Mouse (Mus musculus): ENCODE measurements around the gene Pecr. TPM values are rescaled to one million over a fixed set of nuclear protein-coding genes. Genes with fewer than 3 reads are reported as not detected.

The Pecr gene
- polyA plus RNA-seq, 1 experiment from 2014 or later, result 22.9 TPM

DNA sequence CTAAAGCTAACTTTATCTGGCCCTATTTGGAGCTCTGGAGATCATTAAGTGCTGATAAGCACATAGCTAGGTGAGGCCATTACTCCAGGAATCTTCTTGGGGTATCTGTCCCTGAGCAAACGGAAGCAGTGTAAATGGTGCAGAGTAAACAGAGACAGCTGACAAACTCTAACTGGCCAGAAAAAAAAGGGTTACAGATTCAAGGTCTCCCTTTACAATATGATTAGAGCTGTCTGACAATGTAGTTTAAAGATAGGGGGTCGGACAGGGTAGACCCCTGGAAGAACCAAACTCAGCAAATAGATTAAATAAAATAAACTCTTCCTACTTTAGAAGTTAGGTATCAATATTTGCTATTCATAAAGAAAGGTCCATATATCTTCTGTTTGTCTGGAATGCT, 65.5 kb downstream of the Pecr start:
- no peak for ATAC-seq (replicated peaks; ENCODE audit: extremely low read depth, insufficient read depth, low FRiP score)
- no peaks in the 10 kb centered on the region for H3K36me3 ChIP-seq (ENCODE audit: control insufficient read depth, insufficient read depth)
- no peak overlapping the region for H3K4me2 ChIP-seq (ENCODE audit: low read depth, low read length)
- no peak overlapping the region for H3K9ac ChIP-seq (ENCODE audit: low read length)
- H3K4me3 ChIP-seq (ENCODE audit: low read length), result no peak overlapping the region
- H3K4me1 ChIP-seq (ENCODE audit: control insufficient read depth, insufficient read depth, low read length), result peaks cover 11% of the 10 kb centered on the region
- no peaks in the 10 kb centered on the region for H3K9me3 ChIP-seq (replicated peaks; ENCODE audit: control insufficient read depth, low read length)
- WGBS, result 53% methylated on average over 2 of the region's 2 CpGs
- 0 out of 2 replicates have a peak, but pooled peaks cover 2% of the 10 kb centered on the region for H3K27me3 ChIP-seq (ENCODE audit: control insufficient read depth, insufficient read depth, low read length)
- no peak overlapping the region for H3K27ac ChIP-seq (ENCODE audit: low read length)

- no peak for ATAC-seq (replicated peaks; ENCODE audit: extremely low read depth, insufficient read depth, low FRiP score)
- H3K4me1 ChIP-seq (ENCODE audit: control insufficient read depth, insufficient read depth, low read length), result peaks cover 11% of the 10 kb centered on the region
- H3K9ac ChIP-seq (ENCODE audit: low read length), result no peak overlapping the region
- H3K36me3 ChIP-seq (ENCODE audit: control insufficient read depth, insufficient read depth), result no peaks in the 10 kb centered on the region
- 81% methylated on average over 7 of the region's 7 CpGs for WGBS
- no peaks in the 10 kb centered on the region for H3K9me3 ChIP-seq (replicated peaks; ENCODE audit: control insufficient read depth, low read length)
- H3K4me3 ChIP-seq (ENCODE audit: low read length), result no peak overlapping the region
- H3K27ac ChIP-seq (ENCODE audit: low read length), result no peak overlapping the region
- H3K4me2 ChIP-seq (ENCODE audit: low read depth, low read length), result no peak overlapping the region
- H3K27me3 ChIP-seq (ENCODE audit: control insufficient read depth, insufficient read depth, low read length), result no peaks in the 10 kb centered on the region
Measured at GRCm38 (mm10) chr1:72216761-72217160, 67.4 kb downstream of the Pecr start.

DNA sequence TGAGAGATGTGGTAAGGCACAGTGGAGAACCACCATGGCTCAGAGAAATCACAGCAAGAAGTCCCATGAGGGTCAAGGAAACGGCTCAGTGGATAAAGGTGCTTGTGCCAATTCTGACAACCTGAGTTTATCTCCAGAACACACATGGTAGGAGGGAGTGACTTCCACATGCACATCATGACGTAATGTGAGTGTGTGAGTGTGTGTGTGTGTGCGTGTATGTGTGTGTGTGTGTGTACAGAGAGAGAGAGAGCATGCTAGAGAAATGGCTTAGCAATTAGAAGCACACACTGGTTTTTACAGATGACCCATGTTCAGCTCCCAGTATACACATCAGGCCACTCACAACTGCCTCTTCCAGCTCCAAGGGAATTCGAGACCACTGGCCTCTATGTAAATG, 68.9 kb downstream of the Pecr start:
- H3K9me3 ChIP-seq (replicated peaks; ENCODE audit: control insufficient read depth, low read length), result no peaks in the 10 kb centered on the region
- H3K36me3 ChIP-seq (ENCODE audit: control insufficient read depth, insufficient read depth), result no peaks in the 10 kb centered on the region
- peak overlapping the region; percentile 24; the same call in 1 of the 2 replicates for H3K4me2 ChIP-seq (ENCODE audit: low read depth, low read length)
- 55% methylated on average over 4 of the region's 4 CpGs for WGBS
- no peak for ATAC-seq (replicated peaks; ENCODE audit: extremely low read depth, insufficient read depth, low FRiP score)
- H3K27me3 ChIP-seq (ENCODE audit: control insufficient read depth, insufficient read depth, low read length), result no peaks in the 10 kb centered on the region
- H3K4me3 ChIP-seq (ENCODE audit: low read length), result no peak overlapping the region
- peak overlapping the region; percentile 88 for H3K27ac ChIP-seq (ENCODE audit: low read length)
- H3K4me1 ChIP-seq (ENCODE audit: control insufficient read depth, insufficient read depth, low read length), result peaks cover 11% of the 10 kb centered on the region
- no peak overlapping the region for H3K9ac ChIP-seq (ENCODE audit: low read length)

- WGBS, result 26% methylated on average over 7 of the region's 7 CpGs
- peak; percentile 68 for ATAC-seq (replicated peaks; ENCODE audit: extremely low read depth, insufficient read depth, low FRiP score)
- H3K4me2 ChIP-seq (ENCODE audit: low read depth, low read length), result peak overlapping the region; percentile 24; the same call in 1 of the 2 replicates
Measured at GRCm38 (mm10) chr1:72214470-72214961, 69.6 kb downstream of the Pecr start.

GRCm38 (mm10) chr1:72213954-72214353, 70.2 kb downstream of the Pecr start:
- Histone ChIP-seq H3K4me1 (ENCODE audit: control insufficient read depth, insufficient read depth, low read length) (peaks cover 11% of the 10 kb centered on the region), H3K27ac (ENCODE audit: low read length) (peak overlapping the region; percentile 88), H3K27me3 (ENCODE audit: control insufficient read depth, insufficient read depth, low read length) (no peaks in the 10 kb centered on the region), H3K4me2 (ENCODE audit: low read depth, low read length) (no peak overlapping the region), H3K4me3 (ENCODE audit: low read length) (no peak overlapping the region), H3K9me3 (replicated peaks; ENCODE audit: control insufficient read depth, low read length) (no peaks in the 10 kb centered on the region), H3K9ac (ENCODE audit: low read length) (no peak overlapping the region), H3K36me3 (ENCODE audit: control insufficient read depth, insufficient read depth) (no peaks in the 10 kb centered on the region)
- WGBS, result 94% methylated on average over 3 of the region's 3 CpGs
- no peak for ATAC-seq (replicated peaks; ENCODE audit: extremely low read depth, insufficient read depth, low FRiP score)

More at GRCm38 (mm10) chr1:72214470-72214961, 69.6 kb downstream of the Pecr start:
- Histone ChIP-seq H3K36me3 (ENCODE audit: control insufficient read depth, insufficient read depth) (no peaks in the 10 kb centered on the region), H3K9me3 (replicated peaks; ENCODE audit: control insufficient read depth, low read length) (no peaks in the 10 kb centered on the region), H3K4me3 (ENCODE audit: low read length) (no peak overlapping the region), H3K4me1 (ENCODE audit: control insufficient read depth, insufficient read depth, low read length) (peaks cover 11% of the 10 kb centered on the region), H3K27ac (ENCODE audit: low read length) (peak overlapping the region; percentile 88), H3K27me3 (ENCODE audit: control insufficient read depth, insufficient read depth, low read length) (no peaks in the 10 kb centered on the region), H3K9ac (ENCODE audit: low read length) (no peak overlapping the region)

DNA sequence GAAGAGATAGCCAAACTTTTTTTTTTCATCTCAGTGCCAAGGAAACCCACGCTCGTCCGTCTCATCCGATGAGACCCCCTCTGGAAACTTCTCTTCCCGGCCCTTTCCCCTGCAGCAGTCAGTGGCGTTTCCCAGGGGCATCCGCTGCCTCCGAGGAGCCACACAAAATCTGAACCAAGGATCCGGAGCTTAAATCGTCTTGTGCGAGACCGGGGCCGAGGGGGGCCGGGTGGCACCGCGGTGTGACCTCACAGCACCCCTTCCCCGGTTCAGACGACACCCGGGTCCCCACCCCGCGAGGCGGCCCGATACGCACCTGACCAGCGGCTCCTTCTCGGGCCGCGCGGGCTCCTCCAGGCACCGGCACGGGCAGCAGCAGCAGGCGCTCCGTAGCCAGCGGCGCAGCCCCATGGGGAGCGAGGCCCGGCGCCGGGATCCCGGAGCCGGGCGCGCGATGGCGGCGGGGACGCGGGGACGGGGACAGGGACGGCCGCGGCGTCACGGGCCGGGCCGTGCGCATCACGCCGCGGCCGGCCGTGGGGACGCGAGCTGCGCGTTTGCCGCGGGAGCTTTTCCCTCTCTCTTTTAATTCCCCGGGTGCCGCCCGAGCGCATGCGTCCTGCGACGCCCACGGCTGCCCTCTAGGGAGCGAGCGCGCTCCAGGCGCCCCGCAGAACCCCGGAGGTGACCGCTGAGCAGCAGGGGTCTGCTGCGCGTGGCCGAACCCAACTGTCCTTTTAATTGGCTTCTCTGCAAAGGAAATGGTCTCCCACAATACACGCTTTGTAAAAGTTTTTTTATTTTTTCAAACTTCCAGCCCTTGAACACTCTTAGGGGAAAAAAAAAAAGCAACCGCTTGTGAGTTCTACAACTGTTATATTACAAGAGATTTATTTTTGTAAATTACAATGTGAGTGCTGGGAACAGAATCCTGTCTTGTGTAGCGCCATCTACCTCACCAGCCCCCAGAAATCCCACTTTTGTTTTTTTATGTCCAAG, 72.1 kb downstream of the Pecr start, which contains the start of gene Mreg:
Mreg (minus strand) TSS at position 607 of the 999 bp plus-strand sequence.
- peak within 1 kb of the TSS; percentile 58 for H3K27ac ChIP-seq (ENCODE audit: low read length)
- peak within 1 kb of the TSS; percentile 82 for H3K9ac ChIP-seq (ENCODE audit: low read length)
- under 1% methylated on average over 83 of the region's 89 CpGs for WGBS
- peak within 1 kb of the TSS; percentile 87 for H3K4me2 ChIP-seq (ENCODE audit: low read depth, low read length)
- H3K4me1 ChIP-seq (ENCODE audit: control insufficient read depth, insufficient read depth, low read length), result peaks cover 11% of the 10 kb centered on the region
- ATAC-seq (replicated peaks; ENCODE audit: extremely low read depth, insufficient read depth, low FRiP score), result peak; percentile 82
- H3K27me3 ChIP-seq (ENCODE audit: control insufficient read depth, insufficient read depth, low read length), result no peaks in the 10 kb centered on the region
- peak within 1 kb of the TSS; percentile 76 for H3K4me3 ChIP-seq (ENCODE audit: low read length)
- no peaks in the 10 kb centered on the region for H3K36me3 ChIP-seq (ENCODE audit: control insufficient read depth, insufficient read depth)
- H3K9me3 ChIP-seq (replicated peaks; ENCODE audit: control insufficient read depth, low read length), result no peaks in the 10 kb centered on the region

GRCm38 (mm10) chr1:72210803-72211679, 73.1 kb downstream of the Pecr start:
- Histone ChIP-seq H3K27ac (ENCODE audit: low read length) (no peak overlapping the region; the same call in 1 of the 2 replicates), H3K27me3 (ENCODE audit: control insufficient read depth, insufficient read depth, low read length) (no peaks in the 10 kb centered on the region), H3K4me1 (ENCODE audit: control insufficient read depth, insufficient read depth, low read length) (peaks cover 11% of the 10 kb centered on the region), H3K36me3 (ENCODE audit: control insufficient read depth, insufficient read depth) (no peaks in the 10 kb centered on the region), H3K9me3 (replicated peaks; ENCODE audit: control insufficient read depth, low read length) (no peaks in the 10 kb centered on the region), H3K4me2 (ENCODE audit: low read depth, low read length) (peak overlapping the region; percentile 87), H3K9ac (ENCODE audit: low read length) (peak overlapping the region; percentile 82), H3K4me3 (ENCODE audit: low read length) (peak overlapping the region; percentile 76)
- ATAC-seq (replicated peaks; ENCODE audit: extremely low read depth, insufficient read depth, low FRiP score), result no peak
- 20% methylated on average over 17 of the region's 17 CpGs for WGBS

Measured in heart, embryonic 16.5 days (tissue).